Mouse (Mus musculus): ENCODE measurements at regions not wholly inside any gene's neighbourhood (a gene's known extent, or its start where the extent isn't known, plus 50 kb on each side); places are given as distances from the start of the nearest gene placed in this dataset.

- TF ChIP-seq POLR2A (IDR thresholded peaks at IDR 0.05; ENCODE audit: low read depth, low read length) (no peak), CTCF (IDR thresholded peaks at IDR 0.05; ENCODE audit: extremely low read depth, insufficient read depth, insufficient read length, insufficient replicate concordance) (no peak)
These were observed 78.6 kb downstream of the Cd200 start for GRCm38 (mm10) chr16:45330298-45330697.
